ENCODE assay signal across 7 mouse cellular contexts in genomic region chr3:88521803-88522331, GRCm38 (mm10). TPM values are rescaled to one million over a fixed set of nuclear protein-coding genes. Genes with fewer than 3 reads are reported as not detected.
DNase-seq lines count a peak whose midpoint lies in the region; ATAC-seq and TF ChIP-seq lines count a peak whose summit lies in the region.

No protein-coding gene starts in this region.

- no peaks in the 10 kb centered on the region for H3K27me3 ChIP-seq in MEL (ENCODE audit: control insufficient read depth in 1 of 2, insufficient read depth in 2 of 2, low read length in 2 of 2)

- peak; percentile 100 for TF ChIP-seq RAD21 in MEL (IDR thresholded peaks at IDR 0.05; ENCODE audit: low read depth, low read length)

- peak; percentile 90 for DNase-seq in CD4-positive helper T cell, adult 2 months (ENCODE audit: low read depth, low spot score)
- peak; percentile 88 for DNase-seq in MEL (ENCODE audit: low read depth, low spot score)
- DNase-seq in heart, adult 9 months (ENCODE audit: low spot score in 2 of 2) = peak; percentile 67 to 70
- peak; percentile 49 for DNase-seq in layer of hippocampus, adult 9-10 months (ENCODE audit: low spot score)
- DNase-seq in lung, postnatal 10 days = peak; percentile 83
- DNase-seq in right cerebral cortex, postnatal 14 days = peak; percentile 56

- no peak overlapping the region for H3K9ac ChIP-seq in MEL (ENCODE audit: control insufficient read depth, low read depth, low read length, poor library complexity, severe bottlenecking)

- no peak overlapping the region for H3K4me3 ChIP-seq in MEL (ENCODE audit: control insufficient read depth in 1 of 2, insufficient read depth in 1 of 2, low read depth in 2 of 2, low read length in 2 of 2)

- H3K9me3 ChIP-seq in MEL (replicated peaks; ENCODE audit: insufficient read depth, low read length) = no peaks in the 10 kb centered on the region

- peaks cover 0 to 3% of the 10 kb centered on the region in 2 experiments; a peak in 1 of 4 replicates for H3K4me1 ChIP-seq in MEL (ENCODE audit: control insufficient read depth in 1 of 2, insufficient read depth in 2 of 2, low read length in 2 of 2)

- H3K79me2 ChIP-seq in MEL (ENCODE audit: control insufficient read depth, insufficient read depth, low read length, poor library complexity) = no peaks in the 10 kb centered on the region

- ATAC-seq in common myeloid progenitor, adult 5-6 weeks (replicated peaks; ENCODE audit: low read depth, poor library complexity, severe bottlenecking) = peak; percentile 90

- no peaks in the 10 kb centered on the region for H3K36me3 ChIP-seq in MEL (ENCODE audit: control insufficient read depth in 1 of 2, insufficient read depth in 2 of 2, low read length in 2 of 2)

- peak in 2 of 3 experiments; percentile 98 to 100; a peak in 5 of 6 replicates for TF ChIP-seq CTCF in MEL (IDR thresholded peaks at IDR 0.05 in 2 of 3, conservative IDR thresholded peaks at IDR 0.05 in 1 of 3; ENCODE audit: control insufficient read depth in 1 of 3, insufficient read depth in 1 of 3, low read depth in 2 of 3, low read length in 3 of 3, poor library complexity in 1 of 3, severe bottlenecking in 1 of 3)

- TF ChIP-seq EP300 in MEL (IDR thresholded peaks at IDR 0.05; ENCODE audit: low read depth in 1 of 2, low read length in 2 of 2) = no peak

- H3K27ac ChIP-seq in MEL (ENCODE audit: control insufficient read depth, low read depth, low read length) = no peak overlapping the region

- TF ChIP-seq POLR2A in MEL (IDR thresholded peaks at IDR 0.05; ENCODE audit: control insufficient read depth in 1 of 2, insufficient read depth in 1 of 2, low read depth in 1 of 2, low read length in 2 of 2, poor library complexity in 1 of 2) = no peak

TF ChIP-seq in MEL, 35 proteins besides CTCF, POLR2A, EP300 and RAD21:
- TF ChIP-seq MYB (IDR thresholded peaks at IDR 0.05; ENCODE audit: low read depth, low read length) (no peak), CHD1 (IDR thresholded peaks at IDR 0.05; ENCODE audit: low read depth, low read length) (no peak), GABPA (IDR thresholded peaks at IDR 0.05; ENCODE audit: low read depth, low read length) (no peak), ZC3H11A (IDR thresholded peaks at IDR 0.05; ENCODE audit: low read depth, low read length) (peak; percentile 100), MYC (IDR thresholded peaks at IDR 0.05; ENCODE audit: low read depth, low read length) (peak; percentile 48; the same call in 1 of the 2 replicates), KAT2A (conservative IDR thresholded peaks at IDR 0.05; ENCODE audit: low read depth, low read length) (no peak), ZMIZ1 (IDR thresholded peaks at IDR 0.05; ENCODE audit: low read depth, low read length) (no peak), MAX (IDR thresholded peaks at IDR 0.05; ENCODE audit: low read length) (no peak), RCOR1 (IDR thresholded peaks at IDR 0.05; ENCODE audit: low read depth, low read length) (no peak), MXI1 (IDR thresholded peaks at IDR 0.05; ENCODE audit: low read depth, low read length) (peak; percentile 34; the same call in 1 of the 2 replicates), HCFC1 (IDR thresholded peaks at IDR 0.05; ENCODE audit: low read depth, low read length) (0 out of 2 replicates have a peak, but pooled peaks have one; percentile 23), ZKSCAN1 (IDR thresholded peaks at IDR 0.05; ENCODE audit: low read depth, low read length) (no peak), SMC3 (IDR thresholded peaks at IDR 0.05; ENCODE audit: low read depth, low read length) (peak; percentile 100), NRF1 (IDR thresholded peaks at IDR 0.05; ENCODE audit: insufficient read depth, low read depth, low read length, poor library complexity, severe bottlenecking) (no peak), ELF1 (IDR thresholded peaks at IDR 0.05; ENCODE audit: low read depth, low read length) (peak; percentile 39; the same call in 1 of the 2 replicates), TBP (IDR thresholded peaks at IDR 0.05; ENCODE audit: low read depth, low read length) (no peak), E2F4 (IDR thresholded peaks at IDR 0.05; ENCODE audit: borderline replicate concordance, low read depth, low read length) (no peak), BHLHE40 (IDR thresholded peaks at IDR 0.05; ENCODE audit: borderline replicate concordance, low read depth, low read length) (peak; percentile 48; the same call in 1 of the 2 replicates), POLR2AphosphoS2 (IDR thresholded peaks at IDR 0.05; ENCODE audit: low read length) (no peak), TCF12 (IDR thresholded peaks at IDR 0.05; ENCODE audit: low read depth, low read length) (0 out of 2 replicates have a peak, but pooled peaks have one; percentile 10), MAFK (IDR thresholded peaks at IDR 0.05; ENCODE audit: borderline replicate concordance, low read depth, low read length) (no peak), TAL1 (IDR thresholded peaks at IDR 0.05; ENCODE audit: low read length) (no peak), POLR2AphosphoS5 (IDR thresholded peaks at IDR 0.05; ENCODE audit: borderline replicate concordance, low read depth, low read length) (no peak)

RNA-seq across cellular contexts. Expression of gene Mex3a, which starts 10.3 kb away (rescaled TPM):
- total RNA-seq in MEL (2012; rRNA removed) = 4.3 and 5.5 TPM in 2 replicates
- polyA plus RNA-seq in MEL (2012; ENCODE audit: insufficient read depth in 1 of 2, insufficient read length in 2 of 2, low read depth in 1 of 2, low replicate concordance in 2 of 2, missing spikeins in 1 of 2) = 10 to 100 TPM in 1 of 2 experiments, not detected in 1; 10.1 TPM
- 7.2 and 9.6 TPM in 2 replicates for total RNA-seq in common myeloid progenitor, adult 5-6 weeks (2017)

RNA-seq across cellular contexts. Expression of gene Lmna, which starts 12.1 kb away (rescaled TPM):
- total RNA-seq in MEL (2012; rRNA removed) = 388 and 394 TPM in 2 replicates
- polyA plus RNA-seq in MEL (2012; ENCODE audit: insufficient read depth in 1 of 2, insufficient read length in 2 of 2, low read depth in 1 of 2, low replicate concordance in 2 of 2, missing spikeins in 1 of 2) = 100 to 1,000 TPM; 128 to 302 TPM
- 19.3 and 25.6 TPM in 2 replicates for total RNA-seq in common myeloid progenitor, adult 5-6 weeks (2017)

RNA-seq across cellular contexts. Expression of gene Rab25, which starts 26.2 kb away (rescaled TPM):
- total RNA-seq in MEL (2012; rRNA removed) = 0.75 and 0.96 TPM in 2 replicates
- polyA plus RNA-seq in MEL (2012; ENCODE audit: insufficient read depth in 1 of 2, insufficient read length in 2 of 2, low read depth in 1 of 2, low replicate concordance in 2 of 2, missing spikeins in 1 of 2) = 1 to 10 TPM in 1 of 2 experiments, not detected in 1; 1.9 TPM
- not detected in 2 replicates for total RNA-seq in common myeloid progenitor, adult 5-6 weeks (2017)

RNA-seq across cellular contexts. Expression of gene Lamtor2, which starts 31.0 kb away (rescaled TPM):
- 125 and 127 TPM in 2 replicates for total RNA-seq in MEL (2012; rRNA removed)
- 100 to 1,000 TPM in 1 of 2 experiments, not detected in 1; 188 TPM for polyA plus RNA-seq in MEL (2012; ENCODE audit: insufficient read depth in 1 of 2, insufficient read length in 2 of 2, low read depth in 1 of 2, low replicate concordance in 2 of 2, missing spikeins in 1 of 2)
- total RNA-seq in common myeloid progenitor, adult 5-6 weeks (2017) = 47.2 and 56.0 TPM in 2 replicates

RNA-seq across cellular contexts. Expression of gene Ubqln4, which starts 31.7 kb away (rescaled TPM):
- total RNA-seq in MEL (2012; rRNA removed) = 73.0 and 83.0 TPM in 2 replicates
- polyA plus RNA-seq in MEL (2012; ENCODE audit: insufficient read depth in 1 of 2, insufficient read length in 2 of 2, low read depth in 1 of 2, low replicate concordance in 2 of 2, missing spikeins in 1 of 2) = 100 to 1,000 TPM in 1 of 2 experiments, 10 to 100 TPM in 1; 43.6 to 171 TPM
- 47.1 and 48.5 TPM in 2 replicates for total RNA-seq in common myeloid progenitor, adult 5-6 weeks (2017)

Comparison
In these comparisons a context has a peak if more than half of its experiments do, and no peak if none do; other contexts are left out.
1. RNA of gene Lmna, which starts 12.1 kb away (total RNA-seq): 388 to 394 TPM in MEL; 19.3 to 25.6 TPM in common myeloid progenitor, adult 5-6 weeks; every median in the first group is over 10 times any median in the second.
2. Peak in every context shown above with its lines, with median percentiles within 50 percentile points of each other: DNase-seq.